Mouse (Mus musculus) thymus, postnatal 14 days (tissue): ENCODE data around the gene Rfc5.
"Not testable (repeated sequence)": the region's sequence is repeated elsewhere in the genome, so short reads cannot be mapped to it uniquely, and the experiment has no call there.

Experiments used
- DNase-seq: peaks from one replicate; pipeline ENCODE4 v3.0.0; 2021

The Rfc5 gene

GRCm38 (mm10) chr5:117388877-117389276, at the start of gene Rfc5:
TSS of gene Rfc5 (minus strand) at chr5:117389047.
- DNase-seq: peak; percentile 97

- not testable (repeated sequence) for DNase-seq
These were observed 44.7 kb upstream of the Rfc5 start for GRCm38 (mm10) chr5:117433501-117433900.

- DNase-seq: no peak
These were observed 28.6 kb upstream of the Rfc5 start for GRCm38 (mm10) chr5:117417442-117417841.

GRCm38 (mm10) chr5:117415011-117415912, 26.4 kb upstream of the Rfc5 start:
- DNase-seq: no peak

GRCm38 (mm10) chr5:117414611-117415010, 25.8 kb upstream of the Rfc5 start:
- no peak for DNase-seq

GRCm38 (mm10) chr5:117413507-117414501, 25.0 kb upstream of the Rfc5 start, which contains the start of gene Ksr2:
TSS of gene Ksr2 (plus strand) at chr5:117414000.
- peak; percentile 73 for DNase-seq

GRCm38 (mm10) chr5:117409369-117409768, 20.5 kb upstream of the Rfc5 start:
- no peak for DNase-seq

GRCm38 (mm10) chr5:117408216-117408615, 19.4 kb upstream of the Rfc5 start:
- DNase-seq: peak; percentile 68

GRCm38 (mm10) chr5:117404671-117405070, 15.8 kb upstream of the Rfc5 start:
- DNase-seq: not testable (repeated sequence)

- no peak for DNase-seq
These were observed 14.8 kb upstream of the Rfc5 start for GRCm38 (mm10) chr5:117403609-117404008.

GRCm38 (mm10) chr5:117399281-117399680, 10.4 kb upstream of the Rfc5 start:
- no peak for DNase-seq

GRCm38 (mm10) chr5:117398007-117398550, 9.2 kb upstream of the Rfc5 start:
- DNase-seq: no peak

GRCm38 (mm10) chr5:117397371-117397770, 8.5 kb upstream of the Rfc5 start:
- DNase-seq: no peak

- DNase-seq: no peak
These were observed 7.8 kb upstream of the Rfc5 start for GRCm38 (mm10) chr5:117396596-117397014.

GRCm38 (mm10) chr5:117395834-117396233, 7.0 kb upstream of the Rfc5 start:
- no peak for DNase-seq

GRCm38 (mm10) chr5:117390895-117391294, 2.0 kb upstream of the Rfc5 start:
- no peak for DNase-seq

- DNase-seq: peak; percentile 82
These were observed 523 bp downstream of the Rfc5 start for GRCm38 (mm10) chr5:117388296-117388751.

- DNase-seq: no peak
These were observed 5.6 kb downstream of the Rfc5 start for GRCm38 (mm10) chr5:117383198-117383597.

GRCm38 (mm10) chr5:117381785-117382184, 7.1 kb downstream of the Rfc5 start:
- no peak for DNase-seq

- no peak for DNase-seq
These were observed 8.6 kb downstream of the Rfc5 start for GRCm38 (mm10) chr5:117380199-117380598.

GRCm38 (mm10) chr5:117377731-117378130, 11.1 kb downstream of the Rfc5 start:
- peak; percentile 28 for DNase-seq

GRCm38 (mm10) chr5:117376331-117376761, 12.5 kb downstream of the Rfc5 start:
- DNase-seq: no peak
